Mouse (Mus musculus): ENCODE data around the gene Pex14. TPM values are rescaled to one million over a fixed set of nuclear protein-coding genes. Genes with fewer than 3 reads are reported as not detected.

Gene Pex14
- polyA plus RNA-seq, 1 experiment from 2014 or later: 54.3 TPM

DNA sequence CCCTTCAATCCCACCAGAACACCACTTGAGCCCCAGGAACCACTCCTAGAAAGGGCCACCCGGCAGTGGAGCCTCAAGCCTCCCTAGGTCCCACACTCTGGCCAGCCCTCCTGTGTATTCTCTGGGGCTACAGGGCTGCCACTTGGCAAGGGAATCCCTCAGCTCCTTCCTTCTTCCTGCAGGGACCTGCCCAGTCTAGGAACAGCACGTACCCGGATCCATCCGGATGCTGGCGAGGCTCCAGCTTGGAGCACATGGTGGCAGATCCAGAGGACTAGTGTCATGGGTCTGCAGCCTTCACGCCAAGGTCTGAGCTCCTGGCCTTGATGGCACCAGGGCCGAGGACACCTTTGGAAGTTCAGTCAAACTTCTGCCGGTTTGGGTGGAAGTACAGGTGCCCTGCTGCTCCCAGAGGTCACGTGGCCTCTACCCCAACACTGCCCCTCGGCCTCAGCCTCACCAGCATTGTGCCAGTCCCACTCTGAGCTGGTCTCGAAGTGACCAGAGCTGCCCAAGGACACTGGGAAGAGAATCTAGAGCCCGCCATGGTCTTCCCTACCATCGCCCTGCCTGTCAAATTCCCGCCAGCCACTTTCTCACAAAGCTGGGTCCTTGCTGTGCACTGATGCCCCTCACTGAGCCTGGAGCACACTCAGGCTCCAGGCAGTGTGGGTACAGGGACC lies 144.4 kb downstream of the Pex14 start:
- H3K27me3 ChIP-seq: peaks cover 92% of the 10 kb centered on the region
- no peak overlapping the region for H3K27ac ChIP-seq

DNA sequence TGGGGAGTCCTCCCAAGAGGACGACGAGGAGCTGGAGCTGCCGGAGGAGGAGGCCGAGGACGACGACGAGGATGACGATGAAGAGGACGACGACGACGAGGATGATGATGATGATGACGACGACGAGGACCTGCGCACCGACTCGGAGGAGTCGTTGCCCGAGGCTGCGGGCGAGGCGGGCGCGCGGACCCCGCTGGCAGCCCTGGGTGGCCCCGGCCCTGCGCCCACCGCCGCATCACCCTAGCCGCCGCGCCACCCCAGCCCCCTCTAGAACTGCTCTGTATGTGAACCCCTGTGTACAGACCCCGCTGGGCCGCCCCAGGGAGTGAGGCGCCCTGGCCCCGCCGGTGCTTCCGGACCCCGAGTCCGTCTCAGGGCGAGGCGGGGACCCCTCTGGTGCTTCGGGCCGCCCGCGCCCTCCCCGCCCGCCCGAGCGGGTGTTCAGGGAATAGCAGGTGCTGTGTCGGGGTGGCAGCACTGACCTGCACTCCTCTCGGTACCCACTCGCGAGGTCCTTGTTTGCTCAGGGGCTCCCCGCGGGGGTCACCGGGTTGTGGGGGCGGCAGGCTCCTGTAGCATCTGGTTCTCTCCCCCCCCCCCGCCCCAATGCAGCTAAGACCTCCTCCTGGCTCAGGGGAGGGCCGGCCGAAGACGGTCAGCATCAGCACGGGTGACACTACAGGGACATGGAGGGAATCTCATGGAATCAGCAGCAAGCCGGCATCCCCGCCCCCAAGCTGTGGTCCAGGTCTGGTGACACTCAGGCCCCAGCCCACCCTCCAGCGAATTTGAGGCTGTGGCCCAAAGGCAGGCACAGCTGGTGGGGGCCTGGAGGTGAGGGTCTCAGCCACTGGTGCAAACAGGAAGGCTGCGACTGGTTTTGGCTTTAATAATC lies 147.1 kb downstream of the Pex14 start:
- 2% methylated on average over 68 of the region's 69 CpGs for WGBS
- Histone ChIP-seq H3K27ac (no peak overlapping the region), H3K4me1 (peaks cover 72% of the 10 kb centered on the region), H3K27me3 (peaks cover 93% of the 10 kb centered on the region), H3K4me3 (peak overlapping the region; percentile 42), H3K4me2 (replicated peaks) (peak overlapping the region; percentile 73), H3K9me3 (no peaks in the 10 kb centered on the region), H3K36me3 (no peaks in the 10 kb centered on the region; the same call in 1 of the 2 replicates), H3K9ac (peak overlapping the region; percentile 55)
- ATAC-seq (ENCODE audit: low FRiP score, low read depth): no peak

More for the DNA sequence above, 144.4 kb downstream of the Pex14 start:
- Histone ChIP-seq H3K9ac (no peak overlapping the region), H3K36me3 (peaks cover 8% of the 10 kb centered on the region), H3K4me2 (replicated peaks) (no peak overlapping the region), H3K9me3 (no peaks in the 10 kb centered on the region), H3K4me3 (no peak overlapping the region), H3K4me1 (peaks cover 78% of the 10 kb centered on the region)
- ATAC-seq (ENCODE audit: low FRiP score, low read depth): no peak
- 82% methylated on average over 14 of the region's 14 CpGs for WGBS

DNA sequence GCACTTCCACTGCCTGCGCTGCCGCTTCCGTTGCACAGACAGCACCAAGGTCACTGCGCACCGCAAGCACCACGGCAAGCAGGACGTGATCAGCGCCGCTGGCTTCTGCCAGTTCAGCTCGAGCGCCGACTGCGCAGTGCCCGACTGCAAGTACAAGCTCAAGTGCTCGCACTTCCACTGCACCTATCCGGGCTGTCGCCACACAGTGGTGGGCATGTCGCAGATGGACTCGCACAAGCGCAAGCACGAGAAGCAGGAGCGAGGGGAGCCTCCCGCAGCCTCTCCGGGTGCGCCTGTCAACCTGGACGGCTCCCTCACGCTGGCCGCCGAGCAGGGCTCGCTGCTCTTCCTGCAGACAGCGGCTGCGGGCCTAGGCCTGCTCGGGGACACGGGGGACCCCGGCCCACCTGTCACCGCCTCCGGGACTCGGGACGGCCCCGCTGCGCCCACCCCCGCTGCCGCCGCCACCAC lies 147.8 kb downstream of the Pex14 start:
- ATAC-seq (ENCODE audit: low FRiP score, low read depth): 0 out of 2 replicates have a peak, but pooled peaks have one; percentile 10
- H3K9ac ChIP-seq: peak overlapping the region; percentile 55
- H3K4me2 ChIP-seq (replicated peaks): peak overlapping the region; percentile 73
- peak overlapping the region; percentile 42 for H3K4me3 ChIP-seq
- H3K9me3 ChIP-seq: no peaks in the 10 kb centered on the region
- WGBS: 2% methylated on average over 44 of the region's 44 CpGs
- no peak overlapping the region for H3K27ac ChIP-seq
- H3K4me1 ChIP-seq: peaks cover 66% of the 10 kb centered on the region
- H3K27me3 ChIP-seq: peaks cover 88% of the 10 kb centered on the region
- no peaks in the 10 kb centered on the region for H3K36me3 ChIP-seq

DNA sequence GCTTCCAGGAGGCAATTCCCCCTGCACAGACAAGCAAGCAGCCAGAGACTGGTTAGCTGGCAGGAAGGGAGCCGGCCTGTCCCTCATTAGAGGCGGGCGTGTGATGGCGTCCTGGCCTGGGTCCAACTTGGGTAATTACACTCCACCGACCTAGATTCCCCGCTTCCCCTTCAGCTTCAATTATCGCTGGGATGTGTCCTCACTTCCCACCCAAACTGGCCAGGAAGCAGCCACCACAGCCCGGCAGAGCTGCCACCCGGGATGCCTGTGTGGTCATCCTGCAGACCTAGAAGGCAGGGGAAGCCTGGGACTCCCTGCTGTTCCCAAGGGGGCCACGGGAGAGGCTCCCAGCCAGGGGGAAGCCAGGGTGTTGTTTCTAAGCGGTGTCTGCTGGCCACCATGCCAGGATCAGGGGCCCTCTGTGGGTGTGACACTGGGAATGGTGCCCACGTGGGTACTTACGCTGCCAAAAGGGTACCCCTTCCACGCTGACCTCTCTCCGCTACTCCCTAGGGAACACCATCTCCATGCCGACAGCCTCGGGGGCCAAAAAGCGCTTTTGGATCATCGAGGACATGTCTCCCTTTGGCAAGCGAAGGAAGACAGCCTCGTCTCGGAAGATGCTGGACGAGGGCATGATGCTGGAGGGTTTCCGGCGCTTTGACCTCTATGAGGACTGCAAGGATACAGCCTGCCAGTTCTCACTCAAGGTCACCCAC lies 148.6 kb downstream of the Pex14 start:
- Histone ChIP-seq H3K27ac (no peak overlapping the region), H3K36me3 (no peaks in the 10 kb centered on the region), H3K4me3 (peak overlapping the region; percentile 42), H3K9me3 (no peaks in the 10 kb centered on the region), H3K27me3 (peaks cover 81% of the 10 kb centered on the region), H3K4me2 (replicated peaks) (peak overlapping the region; percentile 73), H3K9ac (peak overlapping the region; percentile 25), H3K4me1 (peaks cover 59% of the 10 kb centered on the region)
- 0 out of 2 replicates have a peak, but pooled peaks have one; percentile 4 for ATAC-seq (ENCODE audit: low FRiP score, low read depth)
- 23% methylated on average over 25 of the region's 25 CpGs for WGBS

DNA sequence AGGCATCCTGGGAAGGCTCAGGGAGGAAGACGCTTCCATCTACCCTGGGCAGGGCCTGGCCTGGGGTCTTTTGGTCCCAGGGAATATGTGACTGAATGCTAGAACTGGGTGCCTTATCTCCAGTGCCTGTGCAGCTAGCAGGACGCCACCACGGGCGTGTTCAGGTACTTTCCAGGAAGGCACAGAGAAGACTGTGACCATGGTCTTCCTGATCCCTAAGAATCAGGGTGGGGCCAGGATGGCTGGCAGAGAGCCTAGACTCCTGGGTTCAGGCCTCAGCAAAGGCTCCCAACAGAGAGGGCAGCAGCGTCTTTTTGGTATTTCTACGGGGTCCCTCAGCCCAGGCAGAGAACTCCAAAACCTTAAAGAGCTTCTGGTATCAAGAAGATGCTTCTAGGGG lies 149.2 kb downstream of the Pex14 start:
- Histone ChIP-seq H3K27me3 (peaks cover 76% of the 10 kb centered on the region), H3K4me2 (replicated peaks) (no peak overlapping the region), H3K4me3 (no peak overlapping the region), H3K36me3 (no peaks in the 10 kb centered on the region), H3K27ac (no peak overlapping the region), H3K4me1 (peaks cover 54% of the 10 kb centered on the region), H3K9me3 (no peaks in the 10 kb centered on the region), H3K9ac (no peak overlapping the region)
- 61% methylated on average over 6 of the region's 6 CpGs for WGBS
- no peak for ATAC-seq (ENCODE audit: low FRiP score, low read depth)

DNA sequence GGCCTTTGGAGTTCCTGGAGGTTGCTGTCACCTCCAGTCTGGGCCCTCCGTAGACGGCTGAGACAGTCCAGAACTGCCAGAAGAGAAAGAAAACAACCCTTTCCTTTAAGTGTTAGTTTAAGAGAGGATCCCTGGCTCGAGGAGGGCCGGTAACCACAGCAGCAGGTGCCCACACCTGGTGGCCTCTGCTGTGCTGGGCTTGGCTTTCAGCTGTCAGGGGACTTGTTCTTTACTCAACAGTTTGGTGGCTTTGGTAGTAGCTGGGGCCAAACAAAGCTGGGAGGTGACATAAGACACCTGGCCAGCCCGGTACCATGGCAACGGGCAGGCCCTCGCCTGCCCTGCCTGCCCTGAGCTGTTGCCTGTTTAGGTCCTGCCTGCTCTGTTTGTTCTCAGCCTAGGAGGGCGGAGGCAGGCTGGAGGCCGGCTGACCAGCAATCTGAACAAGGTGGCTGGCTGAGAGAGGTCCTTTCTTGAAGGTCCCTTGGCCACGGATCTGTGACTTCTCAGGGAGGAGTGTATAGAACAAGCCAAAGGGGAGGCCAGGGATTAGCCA lies 151.8 kb downstream of the Pex14 start:
- Histone ChIP-seq H3K4me1 (peaks cover 43% of the 10 kb centered on the region), H3K27ac (no peak overlapping the region), H3K4me3 (no peak overlapping the region), H3K9me3 (no peaks in the 10 kb centered on the region), H3K4me2 (replicated peaks) (no peak overlapping the region), H3K9ac (no peak overlapping the region), H3K27me3 (peaks cover 69% of the 10 kb centered on the region), H3K36me3 (no peaks in the 10 kb centered on the region)
- 38% methylated on average over 10 of the region's 10 CpGs for WGBS
- no peak for ATAC-seq (ENCODE audit: low FRiP score, low read depth)

DNA sequence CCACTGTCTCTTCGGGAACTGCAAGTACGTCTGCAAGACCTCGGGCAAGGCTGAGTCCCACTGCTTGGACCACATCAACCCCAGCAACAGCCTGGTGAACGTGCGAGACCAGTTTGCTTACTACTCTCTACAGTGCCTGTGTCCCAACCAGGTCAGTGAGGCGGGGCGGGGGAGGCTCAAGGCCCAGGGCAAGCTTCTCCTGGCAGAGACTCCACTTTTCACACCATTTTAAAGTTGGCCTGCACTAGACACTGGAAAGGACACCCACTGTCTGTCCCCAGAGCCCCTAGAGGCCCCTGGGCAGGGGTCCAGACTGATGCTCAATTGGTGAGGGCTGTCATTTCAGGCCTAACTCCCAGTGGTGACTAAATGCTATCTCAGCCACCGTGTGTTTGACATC lies 153.6 kb downstream of the Pex14 start:
- Histone ChIP-seq H3K9me3 (no peaks in the 10 kb centered on the region), H3K4me1 (peaks cover 28% of the 10 kb centered on the region), H3K4me2 (replicated peaks) (no peak overlapping the region), H3K27me3 (peaks cover 65% of the 10 kb centered on the region), H3K27ac (no peak overlapping the region), H3K4me3 (no peak overlapping the region), H3K36me3 (no peaks in the 10 kb centered on the region), H3K9ac (no peak overlapping the region)
- WGBS: 87% methylated on average over 8 of the region's 8 CpGs
- no peak for ATAC-seq (ENCODE audit: low FRiP score, low read depth)

DNA sequence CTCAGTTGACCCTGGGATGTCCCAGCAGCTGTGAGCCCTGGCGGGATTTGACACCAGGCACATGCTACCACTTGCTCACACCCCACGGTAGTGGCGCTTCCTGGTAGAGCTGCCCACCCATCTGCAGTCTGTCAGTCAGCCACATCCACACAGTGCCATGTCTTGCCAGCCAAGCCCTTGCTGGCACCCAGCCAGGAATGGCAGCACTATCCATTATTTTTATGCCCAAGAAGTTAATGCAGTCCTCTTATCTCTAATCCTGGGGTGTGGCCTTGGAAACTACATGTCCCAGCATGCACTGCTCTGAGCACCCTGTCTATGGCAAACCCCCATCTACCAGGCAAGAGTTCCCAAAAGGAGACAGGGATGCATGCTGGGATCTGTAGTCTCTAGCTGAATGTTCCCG lies 154.2 kb downstream of the Pex14 start:
- Histone ChIP-seq H3K9me3 (no peaks in the 10 kb centered on the region), H3K4me3 (no peak overlapping the region), H3K36me3 (no peaks in the 10 kb centered on the region), H3K4me1 (peaks cover 28% of the 10 kb centered on the region), H3K27ac (no peak overlapping the region), H3K27me3 (peaks cover 65% of the 10 kb centered on the region), H3K9ac (no peak overlapping the region), H3K4me2 (replicated peaks) (no peak overlapping the region)
- 82% methylated on average over 4 of the region's 4 CpGs for WGBS
- ATAC-seq (ENCODE audit: low FRiP score, low read depth): no peak

DNA sequence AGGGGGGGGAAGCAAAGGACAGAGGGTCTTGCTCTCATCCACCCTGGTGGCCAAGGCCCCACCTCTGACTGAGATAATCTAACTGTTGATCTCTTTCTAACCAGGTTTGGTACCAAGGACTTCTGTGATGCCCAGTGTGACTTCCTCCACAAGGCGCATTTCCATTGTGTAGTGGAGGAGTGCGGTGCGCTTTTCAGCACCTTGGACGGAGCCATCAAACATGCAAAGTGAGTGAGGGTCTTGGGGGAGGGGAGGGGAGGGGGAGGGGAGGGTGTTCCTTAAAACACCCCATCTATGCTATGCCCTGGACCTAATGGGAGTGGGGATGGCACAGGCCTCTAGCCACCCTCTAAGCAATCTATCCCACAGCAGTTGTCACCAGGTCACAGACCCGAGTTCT lies 156.6 kb downstream of the Pex14 start:
- Histone ChIP-seq H3K36me3 (no peaks in the 10 kb centered on the region), H3K27ac (no peak overlapping the region), H3K9ac (no peak overlapping the region), H3K9me3 (no peaks in the 10 kb centered on the region), H3K4me3 (no peak overlapping the region), H3K27me3 (peaks cover 65% of the 10 kb centered on the region), H3K4me1 (peaks cover 20% of the 10 kb centered on the region), H3K4me2 (replicated peaks) (no peak overlapping the region)
- 20% methylated on average over 5 of the region's 5 CpGs for WGBS
- ATAC-seq (ENCODE audit: low FRiP score, low read depth): no peak

DNA sequence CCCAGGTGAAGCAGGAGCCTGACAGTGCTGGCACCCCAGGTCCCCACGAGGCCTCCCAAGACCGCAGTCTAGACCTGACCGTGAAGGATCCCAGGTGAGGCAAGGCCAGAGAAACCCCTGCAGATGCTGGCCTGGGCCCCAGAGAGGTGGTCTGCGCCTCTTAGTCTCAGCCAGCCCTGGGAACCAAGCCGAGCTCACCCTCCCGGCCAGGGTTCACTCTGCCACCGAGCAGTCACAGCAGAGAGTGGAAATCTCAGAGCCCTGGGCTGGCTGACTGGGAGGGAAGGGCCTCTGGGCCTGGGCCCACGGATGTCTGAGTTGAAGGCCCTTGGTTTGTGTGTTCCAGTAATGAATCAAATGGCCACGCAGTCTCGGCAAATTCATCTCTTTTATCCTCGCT lies 158.4 kb downstream of the Pex14 start:
- Histone ChIP-seq H3K36me3 (no peaks in the 10 kb centered on the region), H3K4me1 (peaks cover 16% of the 10 kb centered on the region), H3K27me3 (peaks cover 74% of the 10 kb centered on the region), H3K9me3 (no peaks in the 10 kb centered on the region), H3K27ac (0 out of 2 replicates have a peak overlapping the region, but pooled peaks have one; percentile 22), H3K4me3 (no peak overlapping the region), H3K4me2 (replicated peaks) (peak overlapping the region; percentile 52), H3K9ac (no peak overlapping the region)
- WGBS: 44% methylated on average over 11 of the region's 11 CpGs
- ATAC-seq (ENCODE audit: low FRiP score, low read depth): no peak

DNA sequence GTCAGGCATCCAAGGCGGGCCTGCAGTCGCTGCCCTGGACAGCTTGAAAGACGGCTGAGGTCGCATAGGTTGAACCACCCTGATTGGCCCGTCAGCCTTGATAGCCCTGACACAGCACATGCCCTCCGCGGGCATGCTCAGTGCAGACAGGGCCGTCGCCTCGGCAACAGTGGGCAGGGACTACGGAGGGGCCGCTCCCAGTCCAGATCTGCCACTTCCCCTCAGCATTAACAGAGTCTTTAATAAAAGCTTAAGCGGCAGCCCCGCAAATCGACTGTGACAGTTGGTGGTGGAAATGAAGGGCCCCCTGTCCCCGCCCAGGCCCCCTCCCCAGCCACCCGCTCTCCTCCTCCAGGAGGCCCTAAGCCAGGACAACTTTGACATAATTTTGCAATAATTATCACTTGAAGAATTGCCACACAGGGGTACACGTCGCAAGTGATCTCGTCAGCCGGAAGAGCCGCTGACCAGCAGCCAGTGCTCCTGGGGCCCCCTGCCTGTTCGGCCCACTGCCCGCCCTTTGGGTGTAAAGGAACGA lies 158.9 kb downstream of the Pex14 start:
- H3K4me2 ChIP-seq (replicated peaks): peak overlapping the region; percentile 52
- ATAC-seq (ENCODE audit: low FRiP score, low read depth): peak; percentile 53
- no peak overlapping the region; the same call in 1 of the 2 replicates for H3K9ac ChIP-seq
- H3K27me3 ChIP-seq: peaks cover 79% of the 10 kb centered on the region
- no peaks in the 10 kb centered on the region for H3K36me3 ChIP-seq
- H3K9me3 ChIP-seq: no peaks in the 10 kb centered on the region
- 7% methylated on average over 25 of the region's 25 CpGs for WGBS
- H3K4me1 ChIP-seq: peaks cover 17% of the 10 kb centered on the region
- H3K4me3 ChIP-seq: no peak overlapping the region
- 0 out of 2 replicates have a peak overlapping the region, but pooled peaks have one; percentile 22 for H3K27ac ChIP-seq

Measured in limb, embryonic 13.5 days (tissue).